Mouse (Mus musculus): Measurements from ENCODE around the gene Maml2.

DNA sequence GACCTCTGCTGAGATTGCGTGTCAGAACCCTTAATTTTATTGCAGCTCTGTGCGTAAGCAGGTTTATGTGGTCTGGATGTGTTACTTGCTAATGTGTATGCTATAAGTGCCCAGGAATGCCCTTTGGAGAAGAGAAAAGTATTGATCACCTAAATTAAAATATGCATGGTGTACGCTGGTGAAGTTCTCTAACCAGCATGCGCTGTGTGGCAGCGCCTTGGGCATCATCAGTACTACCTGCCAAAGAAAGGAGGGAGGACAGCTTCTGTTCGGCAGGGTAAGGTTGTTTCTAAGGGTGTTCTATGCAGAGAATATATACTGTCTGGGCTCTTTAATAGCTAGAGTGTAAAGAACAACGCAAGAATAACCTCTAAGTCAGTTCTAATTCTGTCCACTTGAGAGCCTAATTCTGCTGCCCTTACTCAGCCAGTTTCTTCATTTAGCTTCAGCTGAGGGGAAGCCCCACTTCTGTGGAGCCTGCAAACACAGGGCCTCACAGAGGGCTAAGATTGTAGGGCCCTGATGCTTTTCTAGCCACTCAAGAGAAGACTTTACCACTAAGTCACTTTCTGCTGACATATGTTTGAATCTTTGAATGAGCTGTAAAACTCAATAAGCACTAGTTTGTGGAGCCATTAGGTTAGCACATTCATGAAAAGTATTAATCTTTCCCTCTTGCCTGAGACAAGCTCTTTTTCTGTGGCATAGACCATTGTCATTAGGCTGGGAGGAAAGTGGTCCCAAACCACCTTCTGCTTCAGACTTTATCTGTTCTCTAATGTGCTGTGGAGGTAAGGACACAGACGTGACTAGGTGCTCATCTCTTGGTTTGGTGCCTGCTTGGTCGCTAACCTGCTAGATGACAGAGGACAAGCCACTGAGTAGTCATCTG lies 3.4 kb downstream of the Maml2 start:
- TF ChIP-seq CTCF (IDR thresholded peaks at IDR 0.05; ENCODE audit: borderline replicate concordance, insufficient read depth, low read depth, low read length) = no peak
- no peak for TF ChIP-seq POLR2A (IDR thresholded peaks at IDR 0.05; ENCODE audit: borderline replicate concordance, insufficient read depth, low read length)
